Mouse (Mus musculus): ENCODE measurements at regions not wholly inside any gene's neighbourhood (a gene's known extent, or its start where the extent isn't known, plus 50 kb on each side); places are given as distances from the start of the nearest gene placed in this dataset.
"Not testable (repeated sequence)": the region's sequence is repeated elsewhere in the genome, so short reads cannot be mapped to it uniquely, and the experiment has no call there.

DNA sequence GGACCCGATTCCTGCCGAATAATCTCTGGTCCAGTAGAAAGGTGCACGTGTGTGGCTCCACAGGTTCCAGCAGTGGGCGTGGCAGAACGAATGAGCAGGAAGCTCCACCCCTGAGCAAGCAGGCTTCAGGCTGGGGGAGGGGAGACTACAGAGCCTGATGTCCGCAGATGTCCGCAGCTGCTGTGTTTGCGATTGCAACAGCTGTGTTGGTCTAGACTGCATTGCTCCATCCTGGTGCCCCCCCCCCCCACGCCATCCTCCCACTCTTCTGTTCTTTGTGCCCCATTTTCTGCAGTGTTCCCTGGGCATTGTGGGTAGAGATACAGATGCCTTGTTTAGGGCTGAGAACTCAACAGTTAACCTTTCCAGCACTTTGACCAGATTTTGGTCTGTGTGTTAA is 150.3 kb upstream of the Trpc7 start:
- not testable (repeated sequence) for DNase-seq (ENCODE audit: low spot score)

DNA sequence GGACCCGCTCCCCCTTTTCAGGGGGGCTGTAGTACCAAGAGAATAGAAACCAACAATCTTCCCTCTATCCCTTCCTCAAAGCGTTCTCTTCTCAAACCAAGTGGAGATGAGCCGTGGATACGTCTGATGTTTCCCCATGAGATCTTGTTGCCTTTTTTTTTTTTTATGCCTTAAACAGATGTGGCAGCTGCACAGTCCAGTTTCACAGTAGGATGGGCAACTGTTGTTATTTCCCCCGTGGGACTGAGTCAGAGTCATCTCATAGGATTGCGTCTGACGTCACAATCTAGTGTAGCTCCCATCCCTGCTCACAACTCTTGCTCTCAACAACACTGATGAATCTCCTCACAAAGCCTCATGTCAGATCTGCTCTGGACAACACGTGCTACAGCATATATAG is 148.7 kb upstream of the Trpc7 start:
- DNase-seq (ENCODE audit: low spot score): no peak

DNA sequence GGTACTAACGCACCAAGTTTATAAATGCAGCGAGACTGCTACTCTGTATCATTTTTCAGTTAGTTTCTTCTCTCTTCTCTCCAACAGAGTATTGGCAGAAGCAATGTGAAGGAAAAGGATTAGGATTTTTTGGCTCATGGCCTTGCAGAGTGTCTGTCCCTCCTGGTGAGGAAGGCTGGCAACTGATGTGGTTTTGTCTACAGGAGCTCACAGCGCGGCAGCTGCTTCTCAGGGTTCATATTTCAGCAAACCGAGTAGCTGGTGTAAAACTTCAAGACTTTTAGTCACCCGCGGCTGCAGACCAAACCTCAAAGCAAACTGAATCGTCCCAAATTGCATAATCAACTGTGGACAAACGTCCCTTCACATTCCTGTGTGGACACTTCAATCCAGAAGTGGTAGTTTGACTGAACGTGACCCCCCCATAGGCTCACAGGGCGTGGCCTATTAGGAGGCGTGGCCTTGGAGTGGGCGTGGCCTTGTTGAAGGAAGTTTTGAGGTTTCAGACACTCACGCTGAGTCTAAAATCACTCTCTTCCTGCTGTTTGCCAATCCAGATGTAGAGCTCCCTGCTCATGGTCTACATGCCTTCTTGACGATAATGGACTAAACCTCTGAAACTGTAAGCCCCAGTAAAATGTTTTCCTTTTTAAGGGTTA is 147.7 kb upstream of the Trpc7 start:
- no peak for DNase-seq (ENCODE audit: low spot score)

DNA sequence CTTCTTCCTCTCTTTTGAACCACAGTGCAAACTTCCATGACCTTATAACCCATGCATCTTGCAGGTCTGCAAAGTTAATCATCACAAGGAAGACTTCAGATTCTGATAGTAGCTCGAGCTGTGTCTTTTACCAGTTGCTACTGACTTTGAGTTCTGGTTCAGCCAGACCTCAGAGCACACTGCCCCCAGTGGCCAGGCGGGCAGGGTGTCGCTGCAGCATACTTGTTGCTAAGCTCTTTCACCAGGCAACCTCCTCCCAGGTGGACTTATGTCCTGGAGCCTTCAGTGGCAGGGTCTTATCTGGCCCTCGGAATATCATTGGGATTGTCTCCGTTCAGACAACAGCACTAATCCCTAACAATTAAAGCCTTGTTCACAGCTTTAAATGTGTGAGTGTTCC is 146.7 kb upstream of the Trpc7 start:
- DNase-seq (ENCODE audit: low spot score): no peak

DNA sequence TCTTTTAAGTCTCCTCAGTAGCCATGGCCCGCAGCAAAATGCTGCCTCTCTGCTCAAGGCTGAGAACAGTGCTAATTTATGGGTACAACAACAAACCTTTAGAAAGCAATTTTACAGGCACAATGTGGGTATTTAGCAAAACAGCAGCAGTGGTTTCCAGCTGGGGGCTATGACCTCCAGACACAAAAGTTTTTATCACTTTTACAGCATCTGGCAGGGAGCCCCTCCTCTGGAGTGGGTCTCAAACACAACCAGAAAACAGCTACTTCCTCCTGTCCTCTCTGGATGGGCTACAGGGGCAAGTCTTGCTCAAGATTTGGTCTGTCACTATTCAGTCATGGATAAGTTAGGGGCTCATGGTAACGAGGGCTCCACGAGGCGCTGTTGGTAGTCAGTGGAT is 137.1 kb upstream of the Trpc7 start:
- no peak for DNase-seq (ENCODE audit: low spot score)

DNA sequence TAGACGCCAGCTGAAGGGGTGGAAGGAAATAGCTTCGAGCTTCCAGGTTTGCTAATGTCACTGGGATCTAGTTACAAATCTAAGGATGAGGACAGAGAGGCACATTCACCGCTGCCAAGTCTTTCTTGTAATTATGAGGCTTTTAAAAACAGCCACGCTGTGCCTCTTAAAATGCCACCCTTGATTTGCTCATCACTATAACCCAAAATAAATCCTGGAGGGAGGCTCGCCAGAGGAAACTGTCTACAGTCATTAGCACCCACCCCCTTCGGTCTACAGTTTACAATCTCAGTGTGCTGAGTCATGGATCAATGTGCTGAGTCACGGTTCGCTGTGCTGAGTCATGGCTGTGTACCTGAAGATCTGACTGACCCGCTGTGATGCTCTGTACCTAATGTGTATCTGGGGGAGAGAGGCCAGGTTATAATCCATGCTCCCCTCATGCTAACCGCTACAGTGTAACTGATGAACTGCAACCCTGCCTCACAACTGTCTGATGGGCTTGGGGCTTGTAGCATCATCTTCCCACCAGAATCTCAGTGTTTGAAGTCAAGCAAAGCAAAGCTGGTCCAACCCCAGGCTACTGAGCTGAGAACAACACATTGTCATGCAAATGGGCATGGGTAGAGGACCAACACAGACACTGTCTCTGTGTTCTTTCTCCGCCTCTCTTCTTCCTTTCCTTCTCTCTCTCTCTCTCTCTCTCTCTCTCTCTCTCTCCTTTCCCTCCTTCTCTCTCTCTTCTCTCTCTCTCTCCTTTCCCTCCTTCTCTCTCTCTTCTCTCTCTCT is 122.0 kb upstream of the Trpc7 start:
- no peak for DNase-seq (ENCODE audit: low spot score)

DNA sequence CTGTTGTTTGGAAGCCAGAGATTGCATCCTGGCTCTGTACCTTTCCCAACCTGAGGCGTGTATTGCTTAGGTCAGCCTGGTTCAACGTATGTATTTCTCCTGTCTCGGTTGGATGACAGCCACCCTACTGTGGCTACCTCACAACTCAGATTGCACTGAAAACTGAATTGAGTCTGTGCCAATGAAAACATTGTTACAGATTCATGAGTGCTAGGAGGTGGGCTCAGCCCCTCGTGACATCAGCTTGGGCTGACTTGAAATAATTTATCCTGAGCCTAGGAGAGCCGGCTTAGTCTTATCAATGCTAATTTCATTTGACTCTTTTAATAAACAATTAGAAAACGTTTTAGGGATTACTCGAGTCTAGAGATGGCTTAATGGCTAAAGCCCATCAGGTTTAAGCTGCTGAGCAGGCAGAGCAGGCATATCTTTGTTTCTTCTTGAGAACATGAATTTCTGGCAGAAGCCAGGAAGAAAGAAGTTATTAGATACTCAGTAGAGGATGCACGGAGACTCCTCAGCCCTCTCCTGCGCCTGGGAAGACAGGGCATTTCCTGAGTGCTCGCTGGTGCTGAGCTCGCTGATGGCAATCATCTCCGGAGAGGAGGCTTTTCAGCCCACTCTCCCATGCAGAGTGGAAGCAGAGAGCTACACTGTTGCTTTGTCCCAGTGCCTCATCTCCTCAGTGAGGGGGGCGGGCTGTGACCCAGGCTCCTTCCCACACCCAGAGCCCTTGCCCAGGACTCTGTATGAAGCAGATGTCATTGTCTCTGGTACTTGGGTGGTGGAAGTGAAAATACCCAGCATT is 120.9 kb upstream of the Trpc7 start:
- DNase-seq (ENCODE audit: low spot score): no peak

DNA sequence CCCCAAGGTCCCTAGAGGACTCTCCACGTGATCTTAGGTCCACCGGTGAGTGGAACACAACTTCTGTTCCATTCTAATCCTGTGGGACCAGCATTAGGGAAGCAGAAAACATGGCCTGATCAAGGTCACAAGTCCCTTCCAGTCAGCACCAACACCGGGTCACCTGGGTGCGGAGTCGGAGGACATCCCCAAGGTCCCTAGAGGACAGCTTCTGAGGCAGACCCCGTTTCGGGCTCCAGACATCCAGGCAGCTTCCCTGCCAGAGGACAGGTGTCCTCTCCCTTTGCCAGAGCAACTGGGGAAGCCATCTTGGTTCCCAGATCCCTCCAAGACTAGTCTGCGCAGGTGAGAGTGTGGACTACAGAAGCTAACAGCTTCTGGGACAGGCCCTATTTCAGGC is 111.4 kb upstream of the Trpc7 start:
- DNase-seq (ENCODE audit: low spot score): not testable (repeated sequence)

DNA sequence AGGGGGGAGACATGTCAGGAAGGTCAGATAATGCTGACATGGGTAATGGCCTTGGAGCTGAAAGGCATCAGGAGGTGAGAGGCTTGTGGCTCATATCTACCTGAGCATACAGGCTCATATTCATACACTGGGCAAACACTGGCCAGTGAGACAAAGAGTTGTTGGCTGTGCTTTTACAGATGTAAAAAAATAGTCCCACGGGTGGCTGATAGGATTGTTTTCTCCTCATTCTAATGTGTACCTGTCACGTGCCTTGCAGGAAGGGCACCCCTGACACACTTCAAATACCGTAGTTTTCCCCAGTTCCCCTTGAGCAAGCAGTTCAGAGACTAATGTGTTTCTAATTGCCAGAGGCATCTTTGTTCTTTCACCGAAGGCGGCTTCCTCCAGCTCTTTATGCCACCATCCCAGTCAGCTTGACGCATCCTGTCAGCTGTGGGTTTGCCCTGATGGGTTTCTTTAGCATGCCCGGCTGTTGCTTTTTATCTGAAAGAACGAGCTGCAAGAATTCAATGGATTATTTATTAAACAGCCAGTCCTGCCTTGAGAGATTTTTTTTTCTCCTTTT is 107.9 kb upstream of the Trpc7 start:
- DNase-seq (ENCODE audit: low spot score): no peak

DNA sequence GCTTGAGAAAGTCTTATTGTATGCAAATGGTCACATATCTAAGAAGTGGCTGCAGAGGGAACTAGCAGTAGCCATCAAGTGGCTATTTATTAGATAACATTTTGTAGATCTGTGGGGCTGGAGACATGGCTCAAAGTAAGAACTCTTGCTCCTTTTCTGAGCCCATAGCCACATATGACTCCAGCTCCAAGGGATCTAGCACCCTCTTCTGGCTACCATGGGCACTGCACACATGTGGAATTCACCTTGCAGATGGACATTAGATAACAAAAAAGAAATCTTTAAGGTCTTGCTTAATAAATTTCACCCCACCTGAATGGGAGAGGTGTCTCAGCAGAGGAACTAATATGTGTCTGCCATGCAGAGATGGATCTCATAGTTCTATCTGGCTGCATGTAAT is 96.2 kb upstream of the Trpc7 start:
- DNase-seq (ENCODE audit: low spot score): no peak

DNA sequence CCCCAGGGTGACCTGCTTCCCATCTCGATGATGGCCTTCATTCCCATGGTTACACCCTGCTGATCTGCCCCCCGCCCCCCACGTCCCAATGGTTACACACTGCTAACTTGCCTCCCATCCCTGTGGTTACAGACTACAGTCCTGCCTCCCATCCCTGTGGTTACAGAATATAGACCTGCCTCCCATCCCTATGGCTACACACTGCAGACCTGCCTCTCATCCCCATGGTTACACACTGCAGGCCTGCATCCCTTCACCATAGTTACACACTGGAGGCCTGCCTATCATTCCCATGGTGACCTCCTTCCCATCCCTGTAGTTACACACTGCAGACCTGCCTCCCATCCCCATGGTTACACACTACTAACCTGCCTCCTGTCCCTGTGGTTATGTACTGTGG is 78.3 kb upstream of the Trpc7 start:
- no peak for DNase-seq (ENCODE audit: low spot score)

DNA sequence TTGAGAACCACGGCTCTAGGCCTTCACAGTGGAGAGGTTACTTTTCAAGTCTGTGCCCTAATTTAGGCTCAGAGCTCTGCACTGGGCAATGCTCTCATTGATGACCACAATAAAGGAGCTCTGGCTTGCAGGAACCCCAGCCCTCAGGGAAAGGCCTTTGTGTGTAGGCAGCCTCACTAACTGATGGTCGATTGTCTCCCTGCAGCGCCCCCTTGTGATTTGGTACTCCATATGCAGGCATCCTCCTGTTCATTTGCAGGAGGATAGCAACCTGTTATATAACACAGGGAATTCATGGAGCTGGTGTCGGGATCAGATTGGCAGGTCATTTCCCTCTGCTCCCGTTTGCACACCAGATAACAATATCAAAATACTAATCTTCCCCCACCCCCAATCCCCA is 59.6 kb upstream of the Trpc7 start:
- DNase-seq (ENCODE audit: low spot score): no peak

DNA sequence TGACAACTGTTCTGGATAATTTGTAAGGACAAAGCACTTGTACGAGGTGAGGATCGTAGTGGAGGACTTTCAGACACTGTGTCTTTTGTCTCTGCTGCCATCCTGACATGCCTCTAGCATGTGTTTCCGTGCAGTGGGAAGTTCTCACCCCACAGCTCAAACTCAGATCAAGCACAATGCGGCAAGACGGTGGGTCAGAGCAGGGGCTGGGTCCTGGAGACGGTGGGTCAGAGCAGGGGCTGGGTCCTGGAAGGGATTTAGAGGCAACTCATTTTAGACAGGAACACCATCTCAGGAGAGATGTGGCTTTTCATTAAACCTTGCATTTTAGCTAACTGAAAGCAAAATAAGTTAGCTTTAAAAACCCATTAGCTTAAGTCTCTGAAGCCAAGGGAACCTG is 52.3 kb upstream of the Trpc7 start:
- DNase-seq (ENCODE audit: low spot score): no peak

DNA sequence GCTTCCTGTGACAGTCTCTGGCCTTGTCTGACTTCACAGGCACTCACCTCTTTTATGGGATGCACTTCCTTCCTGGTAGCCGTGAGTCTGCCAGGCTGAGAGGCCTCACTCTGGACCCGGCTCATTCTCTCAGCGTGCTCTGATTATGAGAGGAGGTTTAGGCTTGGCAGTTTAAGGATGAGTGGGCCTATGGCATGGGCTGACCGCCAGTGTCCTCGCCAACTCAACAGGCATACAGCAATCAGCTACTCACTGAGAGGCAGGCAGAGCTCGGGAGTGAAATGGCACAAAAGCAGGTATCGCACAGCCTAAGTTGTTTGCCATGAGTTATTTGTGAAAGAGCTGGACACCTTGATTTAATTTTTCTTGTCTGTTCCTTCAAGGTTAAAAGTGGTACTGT is 51.5 kb upstream of the Trpc7 start:
- no peak for DNase-seq (ENCODE audit: low spot score)
